Mouse (Mus musculus): ENCODE results near the gene Enoph1. TPM values are rescaled to one million over a fixed set of nuclear protein-coding genes. Genes with fewer than 3 reads are reported as not detected.

Gene Enoph1
- polyA plus RNA-seq, 1 experiment, result 43.4 TPM

DNA sequence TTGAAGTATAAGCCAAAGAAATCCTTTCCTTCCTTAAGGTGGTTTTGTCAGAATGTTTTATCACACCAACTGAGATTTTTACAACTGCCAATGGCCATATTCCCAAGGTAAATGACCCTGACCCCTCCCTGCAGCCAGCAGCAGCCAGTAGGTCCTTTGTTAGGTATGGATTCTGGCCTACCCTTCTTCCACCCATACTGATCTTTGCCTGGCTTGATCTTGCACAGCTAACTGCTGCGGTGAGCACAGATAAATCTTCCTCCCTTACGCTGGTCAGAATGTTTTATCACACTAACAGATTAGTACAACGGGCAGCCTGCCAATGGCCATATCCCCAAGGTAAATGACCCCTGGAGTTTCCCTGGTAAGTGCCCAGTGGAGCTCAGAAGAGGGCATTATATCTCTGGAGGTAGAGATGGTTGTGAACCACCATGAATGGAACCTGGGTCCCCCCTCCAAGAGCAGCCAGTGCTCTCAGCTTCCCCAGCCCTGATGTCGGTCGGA lies 16.1 kb downstream of the Enoph1 start:
- peaks cover 27% of the 10 kb centered on the region for H3K36me3 ChIP-seq (ENCODE audit: control insufficient read depth, insufficient read depth, low read length, poor library complexity, severe bottlenecking)
- no peak overlapping the region for H3K4me3 ChIP-seq (ENCODE audit: low read depth, low read length)
- H3K4me1 ChIP-seq (ENCODE audit: control insufficient read depth, insufficient read depth, low read length), result peaks cover 5% of the 10 kb centered on the region
- no peaks in the 10 kb centered on the region; the same call in 1 of the 2 replicates for H3K9me3 ChIP-seq (replicated peaks; ENCODE audit: control insufficient read depth, insufficient read depth, low read length, poor library complexity, severe bottlenecking)
- TF ChIP-seq POLR2A (IDR thresholded peaks at IDR 0.05; ENCODE audit: insufficient read depth, low read length) (no peak), EP300 (IDR thresholded peaks at IDR 0.05; ENCODE audit: insufficient read depth, low read depth, low read length) (no peak), CTCF (IDR thresholded peaks at IDR 0.05; ENCODE audit: low read depth, low read length) (no peak)
- H3K27ac ChIP-seq (ENCODE audit: insufficient read depth, low read length), result no peak overlapping the region
- no peak overlapping the region for H3K9ac ChIP-seq (ENCODE audit: low read depth, poor library complexity, severe bottlenecking)
- no peaks in the 10 kb centered on the region for H3K27me3 ChIP-seq (ENCODE audit: control insufficient read depth, insufficient read depth, low read length, poor library complexity, severe bottlenecking)

DNA sequence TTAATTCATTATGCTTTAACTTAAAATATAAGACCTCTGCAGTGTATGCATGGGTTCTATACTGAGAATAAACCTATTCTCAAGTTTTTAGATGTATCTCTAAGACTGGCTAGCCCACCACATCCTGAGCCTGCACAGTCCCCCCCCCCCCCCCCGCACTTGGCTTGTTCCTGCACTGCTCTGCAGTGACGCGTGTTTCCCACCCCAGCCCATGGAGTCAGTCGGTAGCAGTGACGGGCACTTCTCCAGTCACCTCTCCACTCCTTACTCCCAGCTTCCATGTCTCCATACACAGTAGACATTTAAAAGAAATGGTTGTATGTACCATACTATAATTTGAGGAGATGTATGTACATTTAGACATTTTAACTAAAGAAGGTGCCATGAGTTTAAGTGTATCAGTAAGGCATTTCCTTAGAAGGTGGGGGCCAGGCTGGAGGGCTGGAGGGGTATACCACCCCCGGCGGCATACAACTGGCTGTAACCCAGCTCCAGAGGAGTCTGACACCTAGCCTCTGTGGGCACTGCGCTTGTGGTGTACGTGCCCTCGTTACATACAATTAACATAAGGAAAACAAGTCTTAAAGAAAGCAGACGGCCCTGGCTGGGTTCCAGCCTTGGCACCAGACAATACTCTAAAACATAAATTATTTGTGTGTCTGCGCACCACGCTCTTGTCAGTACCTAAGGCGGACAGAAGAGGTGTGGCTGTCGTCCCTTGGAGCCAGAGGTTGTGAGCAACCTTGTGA lies 17.9 kb downstream of the Enoph1 start:
- Histone ChIP-seq H3K4me3 (ENCODE audit: low read depth, low read length) (no peak overlapping the region), H3K9me3 (replicated peaks; ENCODE audit: control insufficient read depth, insufficient read depth, low read length, poor library complexity, severe bottlenecking) (no peaks in the 10 kb centered on the region), H3K4me1 (ENCODE audit: control insufficient read depth, insufficient read depth, low read length) (peaks cover 5% of the 10 kb centered on the region), H3K9ac (ENCODE audit: low read depth, poor library complexity, severe bottlenecking) (no peak overlapping the region), H3K27ac (ENCODE audit: insufficient read depth, low read length) (no peak overlapping the region), H3K27me3 (ENCODE audit: control insufficient read depth, insufficient read depth, low read length, poor library complexity, severe bottlenecking) (no peaks in the 10 kb centered on the region), H3K36me3 (ENCODE audit: control insufficient read depth, insufficient read depth, low read length, poor library complexity, severe bottlenecking) (peaks cover 35% of the 10 kb centered on the region)
- TF ChIP-seq EP300 (IDR thresholded peaks at IDR 0.05; ENCODE audit: insufficient read depth, low read depth, low read length) (no peak), POLR2A (IDR thresholded peaks at IDR 0.05; ENCODE audit: insufficient read depth, low read length) (no peak), CTCF (IDR thresholded peaks at IDR 0.05; ENCODE audit: low read depth, low read length) (no peak)

DNA sequence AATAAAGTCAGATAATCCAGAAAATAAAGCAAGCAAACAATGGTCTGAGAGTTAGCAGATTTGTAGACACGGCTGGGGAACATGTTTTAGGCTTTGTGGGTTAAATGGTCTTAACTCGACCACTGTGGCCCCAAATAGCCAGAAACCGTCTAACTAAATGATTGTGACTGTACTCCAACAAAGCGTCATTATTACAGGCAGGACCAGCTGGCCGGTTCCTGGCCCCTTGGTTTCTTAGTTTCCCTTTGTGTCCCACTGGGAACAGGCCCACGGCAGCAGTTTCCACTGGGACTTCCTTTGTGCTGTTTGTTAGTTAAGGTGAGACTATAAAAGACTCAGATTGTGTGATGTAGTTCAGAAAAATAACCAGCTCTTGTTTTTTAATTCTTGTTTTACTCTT lies 18.9 kb downstream of the Enoph1 start:
- no peak overlapping the region for H3K27ac ChIP-seq (ENCODE audit: insufficient read depth, low read length)
- no peak for TF ChIP-seq POLR2A (IDR thresholded peaks at IDR 0.05; ENCODE audit: insufficient read depth, low read length)
- TF ChIP-seq EP300 (IDR thresholded peaks at IDR 0.05; ENCODE audit: insufficient read depth, low read depth, low read length), result no peak
- no peak for TF ChIP-seq CTCF (IDR thresholded peaks at IDR 0.05; ENCODE audit: low read depth, low read length)
- H3K36me3 ChIP-seq (ENCODE audit: control insufficient read depth, insufficient read depth, low read length, poor library complexity, severe bottlenecking), result peaks cover 43% of the 10 kb centered on the region

DNA sequence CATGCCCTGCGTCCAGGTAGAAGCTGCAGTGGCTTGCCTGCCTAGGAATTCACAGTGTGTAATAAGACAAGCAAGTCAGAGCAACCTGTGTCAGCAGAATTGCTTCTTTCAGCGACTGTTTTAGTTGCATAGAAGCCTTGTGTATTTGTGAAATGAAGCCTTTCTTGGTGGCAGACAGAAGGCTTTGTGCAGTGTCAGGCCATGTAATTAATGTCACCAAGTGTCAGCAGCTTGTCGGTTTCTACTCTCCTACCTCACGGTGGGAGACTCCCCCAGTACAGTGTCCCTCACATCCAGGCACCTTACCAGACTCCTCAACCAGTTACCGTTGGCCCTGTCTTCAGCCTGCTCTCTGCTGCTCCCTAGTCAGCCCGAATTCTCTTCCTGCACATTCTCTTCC lies 19.5 kb downstream of the Enoph1 start:
- H3K4me3 ChIP-seq (ENCODE audit: low read depth, low read length), result no peak overlapping the region
- no peak overlapping the region for H3K9ac ChIP-seq (ENCODE audit: low read depth, poor library complexity, severe bottlenecking)
- no peaks in the 10 kb centered on the region for H3K9me3 ChIP-seq (replicated peaks; ENCODE audit: control insufficient read depth, insufficient read depth, low read length, poor library complexity, severe bottlenecking)
- H3K36me3 ChIP-seq (ENCODE audit: control insufficient read depth, insufficient read depth, low read length, poor library complexity, severe bottlenecking), result peaks cover 49% of the 10 kb centered on the region
- H3K27me3 ChIP-seq (ENCODE audit: control insufficient read depth, insufficient read depth, low read length, poor library complexity, severe bottlenecking), result no peaks in the 10 kb centered on the region
- peaks cover 5% of the 10 kb centered on the region for H3K4me1 ChIP-seq (ENCODE audit: control insufficient read depth, insufficient read depth, low read length)
- no peak overlapping the region for H3K27ac ChIP-seq (ENCODE audit: insufficient read depth, low read length)
- TF ChIP-seq CTCF (IDR thresholded peaks at IDR 0.05; ENCODE audit: low read depth, low read length), result no peak
- no peak for TF ChIP-seq POLR2A (IDR thresholded peaks at IDR 0.05; ENCODE audit: insufficient read depth, low read length)
- TF ChIP-seq EP300 (IDR thresholded peaks at IDR 0.05; ENCODE audit: insufficient read depth, low read depth, low read length), result no peak

More for the DNA sequence above, 18.9 kb downstream of the Enoph1 start:
- H3K4me1 ChIP-seq (ENCODE audit: control insufficient read depth, insufficient read depth, low read length), result peaks cover 5% of the 10 kb centered on the region
- H3K9ac ChIP-seq (ENCODE audit: low read depth, poor library complexity, severe bottlenecking), result no peak overlapping the region
- H3K9me3 ChIP-seq (replicated peaks; ENCODE audit: control insufficient read depth, insufficient read depth, low read length, poor library complexity, severe bottlenecking), result no peaks in the 10 kb centered on the region
- no peak overlapping the region for H3K4me3 ChIP-seq (ENCODE audit: low read depth, low read length)
- no peaks in the 10 kb centered on the region for H3K27me3 ChIP-seq (ENCODE audit: control insufficient read depth, insufficient read depth, low read length, poor library complexity, severe bottlenecking)

DNA sequence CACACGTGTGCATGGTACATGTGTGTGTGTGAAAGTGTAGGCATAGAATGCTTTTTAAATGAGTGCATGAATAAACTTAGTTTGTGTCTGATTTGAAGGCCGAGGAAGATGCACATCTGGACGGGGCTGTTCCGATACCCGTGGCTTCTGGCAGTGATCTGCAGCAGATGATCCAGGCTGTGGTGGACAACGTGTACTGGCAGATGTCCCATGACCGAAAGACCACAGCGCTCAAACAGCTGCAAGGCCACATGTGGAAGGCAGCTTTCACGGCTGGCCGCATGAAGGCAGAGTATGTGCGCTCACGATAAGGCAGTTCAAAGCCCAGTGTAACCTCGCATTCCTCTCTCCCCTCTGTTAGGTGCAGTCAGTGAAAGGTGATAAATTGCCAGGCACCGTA lies 21.1 kb downstream of the Enoph1 start:
- TF ChIP-seq POLR2A (IDR thresholded peaks at IDR 0.05; ENCODE audit: insufficient read depth, low read length), result no peak
- TF ChIP-seq CTCF (IDR thresholded peaks at IDR 0.05; ENCODE audit: low read depth, low read length), result no peak
- no peak for TF ChIP-seq EP300 (IDR thresholded peaks at IDR 0.05; ENCODE audit: insufficient read depth, low read depth, low read length)
- no peaks in the 10 kb centered on the region for H3K4me1 ChIP-seq (ENCODE audit: control insufficient read depth, insufficient read depth, low read length)
- no peak overlapping the region for H3K9ac ChIP-seq (ENCODE audit: low read depth, poor library complexity, severe bottlenecking)
- H3K27ac ChIP-seq (ENCODE audit: insufficient read depth, low read length), result no peak overlapping the region
- no peaks in the 10 kb centered on the region for H3K27me3 ChIP-seq (ENCODE audit: control insufficient read depth, insufficient read depth, low read length, poor library complexity, severe bottlenecking)
- H3K9me3 ChIP-seq (replicated peaks; ENCODE audit: control insufficient read depth, insufficient read depth, low read length, poor library complexity, severe bottlenecking), result no peaks in the 10 kb centered on the region
- H3K36me3 ChIP-seq (ENCODE audit: control insufficient read depth, insufficient read depth, low read length, poor library complexity, severe bottlenecking), result peaks cover 55% of the 10 kb centered on the region
- H3K4me3 ChIP-seq (ENCODE audit: low read depth, low read length), result no peak overlapping the region

DNA sequence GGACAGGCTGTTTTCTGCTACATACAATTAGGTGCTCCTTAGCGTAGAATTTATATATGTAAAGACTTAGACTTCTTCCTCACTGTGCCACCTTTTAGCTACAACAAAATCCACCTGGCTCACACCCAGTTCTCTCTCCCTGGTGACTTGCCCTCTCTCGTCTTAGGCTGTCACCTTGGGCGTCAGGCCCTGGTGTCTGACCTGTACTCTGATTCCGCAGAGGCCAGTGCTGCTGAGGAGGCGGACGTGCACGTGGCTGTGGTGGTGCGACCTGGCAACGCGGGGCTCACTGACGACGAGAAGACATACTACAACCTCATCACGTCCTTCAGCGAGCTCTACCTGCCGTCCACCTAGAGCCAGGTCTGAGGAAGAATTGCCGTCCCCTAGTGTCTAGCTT lies 27.8 kb downstream of the Enoph1 start:
- Histone ChIP-seq H3K9ac (ENCODE audit: low read depth, poor library complexity, severe bottlenecking) (no peak overlapping the region), H3K27me3 (ENCODE audit: control insufficient read depth, insufficient read depth, low read length, poor library complexity, severe bottlenecking) (no peaks in the 10 kb centered on the region), H3K4me1 (ENCODE audit: control insufficient read depth, insufficient read depth, low read length) (no peaks in the 10 kb centered on the region), H3K4me3 (ENCODE audit: low read depth, low read length) (no peak overlapping the region), H3K27ac (ENCODE audit: insufficient read depth, low read length) (no peak overlapping the region), H3K9me3 (replicated peaks; ENCODE audit: control insufficient read depth, insufficient read depth, low read length, poor library complexity, severe bottlenecking) (no peaks in the 10 kb centered on the region), H3K36me3 (ENCODE audit: control insufficient read depth, insufficient read depth, low read length, poor library complexity, severe bottlenecking) (peaks cover 28% of the 10 kb centered on the region)
- TF ChIP-seq EP300 (IDR thresholded peaks at IDR 0.05; ENCODE audit: insufficient read depth, low read depth, low read length) (no peak), POLR2A (IDR thresholded peaks at IDR 0.05; ENCODE audit: insufficient read depth, low read length) (no peak), CTCF (IDR thresholded peaks at IDR 0.05; ENCODE audit: low read depth, low read length) (no peak)

All from ES-Bruce4 (cell line).